Mouse (Mus musculus) heart, embryonic 13.5 days (tissue): ENCODE measurements around the gene Mpst. TPM values are rescaled to one million over a fixed set of nuclear protein-coding genes. Genes with fewer than 3 reads are reported as not detected.
A peak's percentile ranks its signal among the peaks of the same experiment; 100 is the strongest.

Experiments
- ATAC-seq: fragments of 200-750 bp; cut with Nextera tagmentation; 2 replicates; pipeline ENCODE4 v1.8.0; 2017; ENCODE audit warnings: moderate TSS enrichment; ENCODE audit not compliant: insufficient number of reproducible peaks, low FRiP score, low TSS enrichment; ENCODE audit errors: extremely low read depth
- H3K27ac ChIP-seq: fragments of 300-500 bp; sonication (generic); replicated peaks from 2 replicates; pipeline ENCODE4 v1.5.1; 2015; ENCODE audit warnings: moderate library complexity, mild to moderate bottlenecking, inconsistent platforms
- H3K27me3 ChIP-seq: fragments of 300-500 bp; sonication (generic); replicated peaks from 2 replicates; pipeline ENCODE4 v1.6.1; 2015; ENCODE audit warnings: mild to moderate bottlenecking, inconsistent platforms
- H3K36me3 ChIP-seq: fragments of 300-500 bp; sonication (generic); 2 replicates; pipeline ENCODE4 v1.6.1; 2015; ENCODE audit warnings: mild to moderate bottlenecking, inconsistent platforms
- H3K4me1 ChIP-seq: fragments of 300-500 bp; sonication (generic); 2 replicates; pipeline ENCODE4 v1.6.1; 2015; ENCODE audit warnings: inconsistent platforms
- H3K4me2 ChIP-seq: fragments of 300-500 bp; sonication (generic); 2 replicates; pipeline ENCODE4 v1.6.1; 2015; ENCODE audit warnings: inconsistent platforms, mild to moderate bottlenecking, moderate library complexity
- H3K4me3 ChIP-seq: fragments of 300-500 bp; sonication (generic); 2 replicates; pipeline ENCODE4 v1.5.1; 2015; ENCODE audit warnings: moderate library complexity, mild to moderate bottlenecking, inconsistent platforms
- H3K9ac ChIP-seq: fragments of 300-500 bp; sonication (generic); 2 replicates; pipeline ENCODE4 v1.6.1; 2015; ENCODE audit warnings: inconsistent platforms, mild to moderate bottlenecking, moderate library complexity
- H3K9me3 ChIP-seq: fragments of 300-500 bp; sonication (generic); 2 replicates; pipeline ENCODE4 v1.6.1; 2016; ENCODE audit warnings: inconsistent platforms
- WGBS: fragments of 180-500 bp; shearing (Covaris S2); methylation state at CpG from one replicate; pipeline ENCODE4 v1.1.7; 2015; ENCODE audit warnings: mixed read lengths; 5-methylcytosine and 5-hydroxymethylcytosine counted together
- polyA plus RNA-seq: library from polyadenylated mRNA; unstranded; fragments of >200 nt; fragmentation: Nextera tagmentation; extraction: Ambion mirVana; gene quantifications from 2 replicates; pipeline ENCODE4 v1.2.1, GENCODE M21; 2015

Mpst gene
- polyA plus RNA-seq, 1 experiment from 2014 or later = 0.99 TPM

DNA sequence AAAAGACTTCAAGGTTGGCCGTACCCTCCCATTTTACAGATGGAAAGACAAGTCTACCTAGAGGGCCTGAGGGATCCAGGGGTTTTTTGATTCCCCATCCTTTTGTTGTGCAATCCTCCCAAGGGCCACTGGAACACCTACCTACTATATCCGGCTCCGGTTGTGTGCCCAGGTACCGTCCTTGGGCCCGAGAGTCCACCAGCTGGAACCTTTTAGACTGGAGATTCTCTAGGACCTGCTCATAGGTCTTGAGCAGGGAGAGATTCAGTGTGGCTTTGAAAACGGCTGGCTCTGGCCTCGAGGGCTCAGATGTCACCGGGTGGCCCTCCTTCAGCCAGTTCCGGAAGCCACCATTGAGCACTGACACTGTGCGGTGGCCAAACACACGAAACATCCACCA lies 1.1 kb upstream of the Mpst start:
- peaks cover 69% of the 10 kb centered on the region for H3K4me1 ChIP-seq
- H3K4me3 ChIP-seq = peak overlapping the region; percentile 82
- ATAC-seq = no peak
- H3K27ac ChIP-seq = no peak overlapping the region
- peaks cover 25% of the 10 kb centered on the region for H3K27me3 ChIP-seq
- H3K9me3 ChIP-seq = no peaks in the 10 kb centered on the region
- H3K4me2 ChIP-seq = peak overlapping the region; percentile 97
- 47% methylated on average over 11 of the region's 11 CpGs for WGBS
- no peaks in the 10 kb centered on the region for H3K36me3 ChIP-seq
- H3K9ac ChIP-seq = peak overlapping the region; percentile 88

- H3K9me3 ChIP-seq = no peaks in the 10 kb centered on the region
- H3K4me2 ChIP-seq = peak within 1 kb of the TSS; percentile 97
- peaks cover 74% of the 10 kb centered on the region for H3K4me1 ChIP-seq
- H3K9ac ChIP-seq = peak within 1 kb of the TSS; percentile 88
- peak within 1 kb of the TSS; percentile 97 for H3K27ac ChIP-seq
- H3K4me3 ChIP-seq = peak within 1 kb of the TSS; percentile 82
- no peaks in the 10 kb centered on the region for H3K36me3 ChIP-seq
- WGBS = 3% methylated on average over 34 of the region's 34 CpGs
- peak; percentile 51 for ATAC-seq
- peaks cover 30% of the 10 kb centered on the region for H3K27me3 ChIP-seq
Observed at GRCm38 (mm10) chr15:78405517-78406211, 552 bp upstream of the Mpst start, which contains the start of gene Tst. TSS of gene Tst (minus strand) at chr15:78405907.

DNA sequence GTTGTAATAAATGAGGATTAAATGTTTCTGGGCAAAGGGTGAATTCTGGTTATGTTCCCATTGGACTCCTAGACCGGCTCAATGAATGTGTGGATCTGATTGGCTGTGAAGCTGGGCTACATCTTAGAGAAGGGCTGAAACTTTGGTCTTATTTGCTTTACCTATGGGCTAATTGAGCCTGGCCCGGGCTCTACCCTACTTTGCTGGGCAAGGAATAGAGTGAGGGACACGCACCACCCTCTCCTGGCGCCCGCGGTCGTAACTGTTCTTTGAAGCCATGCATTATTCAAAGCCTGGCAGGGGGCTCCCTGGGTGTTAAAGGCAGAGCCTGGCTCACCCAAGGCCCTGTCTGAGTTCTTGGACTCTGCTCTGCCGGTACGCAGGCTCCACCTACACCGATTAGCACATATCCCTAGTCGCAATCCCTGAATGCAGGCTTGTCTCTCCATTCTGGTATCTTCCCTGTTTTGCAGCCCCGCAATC lies 3.4 kb downstream of the Mpst start:
- peak overlapping the region; percentile 38 for H3K4me3 ChIP-seq
- peak overlapping the region; percentile 66 for H3K9ac ChIP-seq
- ATAC-seq = no peak
- peaks cover 42% of the 10 kb centered on the region for H3K27me3 ChIP-seq
- H3K9me3 ChIP-seq = no peaks in the 10 kb centered on the region
- H3K4me2 ChIP-seq = peak overlapping the region; percentile 65
- no peaks in the 10 kb centered on the region; the same call in 1 of the 2 replicates for H3K36me3 ChIP-seq
- WGBS = 15% methylated on average over 12 of the region's 12 CpGs
- H3K27ac ChIP-seq = no peak overlapping the region
- H3K4me1 ChIP-seq = peaks cover 51% of the 10 kb centered on the region

DNA sequence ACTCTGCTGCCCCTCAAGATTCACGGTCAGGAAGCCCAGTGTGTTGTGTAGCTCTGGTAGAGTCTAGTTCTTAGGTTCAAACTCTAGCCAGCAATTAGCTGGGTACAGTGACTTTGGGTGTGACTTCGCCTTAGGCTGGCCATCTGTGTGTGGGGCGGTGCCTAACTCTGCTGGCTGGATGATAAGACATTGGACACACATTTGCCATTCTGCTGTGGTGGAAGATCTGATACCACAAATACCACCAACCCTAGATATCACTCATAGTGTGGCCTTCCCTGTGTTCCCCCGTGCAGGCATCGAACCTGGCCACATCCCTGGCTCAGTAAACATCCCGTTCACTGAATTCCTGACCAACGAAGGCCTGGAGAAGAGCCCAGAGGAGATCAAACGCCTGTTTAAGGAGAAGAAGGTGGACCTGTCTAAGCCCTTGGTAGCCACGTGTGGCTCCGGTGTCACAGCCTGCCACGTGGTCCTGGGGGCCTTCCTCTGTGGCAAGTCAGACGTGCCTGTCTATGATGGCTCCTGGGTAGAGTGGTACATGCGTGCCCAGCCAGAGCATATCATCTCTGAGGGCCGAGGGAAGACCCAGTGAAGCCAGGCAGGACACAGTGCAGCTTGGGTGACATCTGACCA lies 7.0 kb downstream of the Mpst start:
- Histone ChIP-seq H3K9me3 (no peaks in the 10 kb centered on the region), H3K4me2 (peak overlapping the region; percentile 22), H3K9ac (no peak overlapping the region), H3K27ac (no peak overlapping the region), H3K4me3 (no peak overlapping the region), H3K4me1 (peaks cover 28% of the 10 kb centered on the region), H3K36me3 (no peaks in the 10 kb centered on the region; the same call in 1 of the 2 replicates), H3K27me3 (peaks cover 36% of the 10 kb centered on the region)
- ATAC-seq = no peak
- 77% methylated on average over 14 of the region's 14 CpGs for whole genome bisulfite sequencing

DNA sequence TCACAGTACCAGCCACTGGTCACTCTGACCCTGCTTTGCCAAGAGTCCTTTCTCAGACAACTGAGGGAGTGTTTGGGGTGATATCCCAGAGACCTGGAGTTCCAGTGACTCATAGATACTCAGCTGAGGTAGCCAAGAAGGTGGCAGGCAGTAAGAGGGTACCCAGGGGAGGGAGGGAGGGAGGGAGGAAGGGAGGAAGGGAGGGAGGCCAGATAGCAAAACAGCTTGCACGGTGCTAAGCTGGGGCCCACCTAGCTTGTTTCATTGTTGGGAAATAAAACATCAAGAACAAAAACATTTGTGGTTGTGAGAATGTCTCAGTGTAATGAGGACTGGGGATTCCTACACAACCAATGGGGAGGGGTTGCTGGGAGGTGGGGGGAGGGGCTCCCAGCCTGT lies 7.5 kb downstream of the Mpst start:
- WGBS = 36% methylated on average over 1 of the region's 1 CpGs
- no peak overlapping the region for H3K27ac ChIP-seq
- H3K27me3 ChIP-seq = peaks cover 31% of the 10 kb centered on the region
- ATAC-seq = no peak
- H3K4me2 ChIP-seq = no peak overlapping the region
- no peaks in the 10 kb centered on the region for H3K9me3 ChIP-seq
- H3K36me3 ChIP-seq = no peaks in the 10 kb centered on the region; the same call in 1 of the 2 replicates
- H3K4me3 ChIP-seq = no peak overlapping the region
- H3K9ac ChIP-seq = no peak overlapping the region
- H3K4me1 ChIP-seq = peaks cover 28% of the 10 kb centered on the region

DNA sequence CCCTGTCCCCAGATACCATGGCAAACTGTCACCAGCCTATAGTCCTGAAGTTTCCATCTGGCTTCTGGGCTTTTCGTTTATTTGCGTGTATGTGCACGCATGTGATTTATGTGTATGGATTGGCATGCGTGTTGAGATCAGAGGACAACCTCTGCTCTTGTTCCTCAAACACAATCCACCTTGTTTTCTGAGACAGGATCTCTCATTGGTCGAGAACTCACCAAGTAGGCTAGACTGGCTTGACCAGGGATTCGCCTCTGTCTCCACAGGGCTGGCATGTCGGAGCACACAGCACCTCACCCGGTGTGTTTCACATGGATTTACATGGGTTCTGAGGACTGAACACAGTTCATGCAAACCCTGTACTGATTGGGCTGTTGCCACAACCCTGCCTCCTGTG lies 7.9 kb downstream of the Mpst start:
- ATAC-seq = no peak
- H3K27ac ChIP-seq = no peak overlapping the region
- 89% methylated on average over 8 of the region's 8 CpGs for WGBS

DNA sequence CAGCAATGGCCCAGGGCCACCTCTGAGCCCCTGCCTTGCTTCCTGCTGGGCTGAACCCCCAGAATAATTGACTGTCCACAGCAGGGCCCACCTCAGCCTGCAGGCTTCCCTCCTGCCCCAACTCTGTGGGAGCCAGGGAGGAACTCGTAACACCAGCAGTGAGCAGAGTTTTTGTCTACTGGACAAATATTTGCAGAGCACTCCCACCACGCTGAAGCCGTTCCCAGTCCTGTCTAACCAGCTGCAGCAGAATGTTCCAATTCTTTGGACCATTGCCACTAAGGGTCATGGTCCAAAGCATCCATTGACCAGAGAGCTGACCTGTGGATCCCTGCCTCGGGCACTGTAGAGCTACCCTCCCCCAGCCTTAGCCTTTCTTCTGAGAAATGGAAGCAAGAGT lies 10.7 kb downstream of the Mpst start:
- no peak overlapping the region for H3K4me3 ChIP-seq
- 45% methylated on average over 4 of the region's 4 CpGs for WGBS
- H3K9me3 ChIP-seq = no peaks in the 10 kb centered on the region
- H3K27me3 ChIP-seq = peaks cover 24% of the 10 kb centered on the region
- no peak overlapping the region for H3K9ac ChIP-seq
- no peak for ATAC-seq
- H3K36me3 ChIP-seq = no peaks in the 10 kb centered on the region; the same call in 1 of the 2 replicates
- H3K27ac ChIP-seq = peak overlapping the region; percentile 20; the same call in 1 of the 2 replicates
- H3K4me2 ChIP-seq = no peak overlapping the region
- peaks cover 13% of the 10 kb centered on the region for H3K4me1 ChIP-seq

More for the DNA sequence above, 7.9 kb downstream of the Mpst start:
- no peaks in the 10 kb centered on the region for H3K9me3 ChIP-seq
- H3K4me1 ChIP-seq = peaks cover 28% of the 10 kb centered on the region
- no peak overlapping the region for H3K4me3 ChIP-seq
- no peak overlapping the region for H3K9ac ChIP-seq
- H3K27me3 ChIP-seq = peaks cover 27% of the 10 kb centered on the region
- H3K36me3 ChIP-seq = no peaks in the 10 kb centered on the region; the same call in 1 of the 2 replicates
- H3K4me2 ChIP-seq = no peak overlapping the region

DNA sequence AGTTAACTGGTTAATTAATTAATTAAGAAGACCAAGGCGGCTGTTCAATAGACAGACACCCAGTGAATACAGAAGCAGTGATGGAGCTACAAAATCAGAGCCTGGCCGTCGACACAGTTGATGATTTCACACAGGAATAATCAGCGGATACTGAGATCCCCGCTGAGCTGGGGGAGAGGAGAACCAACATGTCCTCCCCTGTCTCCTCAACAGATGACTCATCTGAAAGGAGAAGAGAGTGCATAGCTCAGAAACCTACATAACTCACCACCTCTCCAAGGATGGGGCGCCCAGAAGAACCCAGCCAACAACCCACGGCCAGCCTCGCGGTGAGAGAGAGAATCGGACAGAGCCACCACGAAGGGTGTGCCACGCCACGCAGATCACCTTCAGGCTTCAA lies 14.2 kb downstream of the Mpst start:
- Histone ChIP-seq H3K27me3 (peaks cover 49% of the 10 kb centered on the region), H3K9me3 (no peaks in the 10 kb centered on the region), H3K36me3 (no peaks in the 10 kb centered on the region), H3K27ac (no peak overlapping the region), H3K9ac (no peak overlapping the region), H3K4me1 (peaks cover 4% of the 10 kb centered on the region; the same call in 1 of the 2 replicates), H3K4me2 (no peak overlapping the region), H3K4me3 (no peak overlapping the region)
- no peak for ATAC-seq
- 71% methylated on average over 13 of the region's 13 CpGs for WGBS

DNA sequence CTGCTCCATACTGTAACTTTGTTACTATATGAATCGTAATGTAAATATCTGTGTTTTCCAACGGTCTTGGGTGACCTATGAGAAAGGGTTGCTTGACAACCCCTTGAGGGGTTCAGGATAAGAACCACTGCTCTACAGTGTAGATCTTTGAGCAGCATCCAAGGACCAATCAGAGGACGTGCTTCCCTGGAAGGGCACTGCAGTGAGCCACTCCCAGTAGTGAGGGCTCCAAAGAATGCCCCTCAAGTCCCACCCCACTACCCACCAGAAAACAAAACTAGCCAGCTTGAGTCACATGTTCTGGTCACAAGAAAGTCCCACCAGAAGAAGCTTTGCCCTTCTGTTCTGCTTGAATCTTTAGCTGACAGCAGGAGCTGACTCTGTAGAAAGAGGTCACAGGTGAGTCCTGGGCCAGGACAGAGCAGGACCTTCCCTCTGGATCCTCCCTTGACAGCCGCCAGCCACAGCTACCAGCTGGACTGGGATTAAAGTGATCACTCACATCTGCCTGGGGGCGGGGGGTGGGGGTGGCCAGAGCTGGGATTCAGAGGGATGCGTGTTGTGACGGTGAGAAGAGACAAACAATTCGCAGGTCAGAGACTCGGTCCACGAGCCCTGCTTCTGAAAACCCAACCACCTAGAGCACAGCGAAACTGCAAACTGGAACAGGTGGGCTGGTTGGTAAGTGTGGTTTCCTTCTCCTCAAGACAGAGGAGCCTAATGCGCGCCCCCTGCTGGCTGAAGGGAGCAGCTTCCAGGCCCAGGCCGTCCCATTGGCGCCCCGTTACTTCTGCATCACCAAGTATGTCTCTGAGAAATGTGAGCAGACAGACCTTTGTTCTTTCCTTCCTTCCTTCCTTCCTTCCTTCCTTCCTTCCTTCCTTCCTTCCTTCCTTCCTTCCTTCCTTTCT lies 16.1 kb downstream of the Mpst start:
- H3K9ac ChIP-seq = no peak overlapping the region
- no peaks in the 10 kb centered on the region for H3K9me3 ChIP-seq
- peak overlapping the region; percentile 22; the same call in 1 of the 2 replicates for H3K4me2 ChIP-seq
- H3K27ac ChIP-seq = no peak overlapping the region
- H3K27me3 ChIP-seq = peaks cover 55% of the 10 kb centered on the region
- no peak for ATAC-seq
- no peaks in the 10 kb centered on the region for H3K36me3 ChIP-seq
- WGBS = 16% methylated on average over 16 of the region's 16 CpGs
- peaks cover 4% of the 10 kb centered on the region; the same call in 1 of the 2 replicates for H3K4me1 ChIP-seq
- H3K4me3 ChIP-seq = no peak overlapping the region

GRCm38 (mm10) chr15:78424507-78424906 lies 18.3 kb downstream of the Mpst start:
- Histone ChIP-seq H3K9ac (no peak overlapping the region), H3K27me3 (peaks cover 53% of the 10 kb centered on the region), H3K4me2 (no peak overlapping the region), H3K9me3 (no peaks in the 10 kb centered on the region), H3K36me3 (no peaks in the 10 kb centered on the region), H3K27ac (no peak overlapping the region), H3K4me1 (peaks cover 10% of the 10 kb centered on the region), H3K4me3 (no peak overlapping the region)
- ATAC-seq = no peak
- WGBS = 10% methylated on average over 11 of the region's 11 CpGs

DNA sequence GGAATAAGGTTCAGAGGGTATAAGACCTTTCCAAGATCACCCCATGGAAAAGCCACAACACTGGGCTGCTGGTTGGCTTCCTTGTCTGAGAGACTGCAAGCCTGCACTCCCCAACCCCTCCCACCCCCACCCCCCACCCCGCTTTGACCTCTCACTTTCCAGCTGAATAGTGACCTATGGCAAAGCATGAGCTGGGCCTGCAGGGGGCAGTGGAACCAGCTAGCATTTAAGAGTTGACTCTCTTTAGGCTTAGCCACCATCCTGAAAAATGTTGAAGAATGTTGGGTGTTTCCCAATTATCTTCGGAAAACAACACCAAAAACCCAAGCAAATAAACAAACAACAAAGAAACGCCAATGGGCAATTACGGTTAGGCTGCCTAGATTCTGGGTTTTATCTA lies 19.0 kb downstream of the Mpst start:
- no peak overlapping the region for H3K27ac ChIP-seq
- no peak overlapping the region for H3K9ac ChIP-seq
- H3K4me1 ChIP-seq = peaks cover 17% of the 10 kb centered on the region
- H3K4me2 ChIP-seq = no peak overlapping the region
- no peak for ATAC-seq
- H3K4me3 ChIP-seq = no peak overlapping the region
- WGBS = 59% methylated on average over 4 of the region's 4 CpGs
- H3K36me3 ChIP-seq = no peaks in the 10 kb centered on the region
- no peaks in the 10 kb centered on the region for H3K9me3 ChIP-seq
- H3K27me3 ChIP-seq = peaks cover 48% of the 10 kb centered on the region
